Mouse (Mus musculus): ENCODE results near the gene Blnk.

- no peak for TF ChIP-seq CTCF (IDR thresholded peaks at IDR 0.05; ENCODE audit: control insufficient read depth, insufficient read depth, insufficient replicate concordance, low read depth, low read length)
- no peak for TF ChIP-seq POLR2A (IDR thresholded peaks at IDR 0.05; ENCODE audit: control insufficient read depth, low read depth, low read length)
Observed at GRCm38 (mm10) chr19:40990781-40991343, 3.5 kb downstream of the Blnk start.
